Mouse (Mus musculus) heart, adult 2 months (tissue): Measurements from ENCODE around the gene Asic1. TPM values are rescaled to one million over a fixed set of nuclear protein-coding genes. Genes with fewer than 3 reads are reported as not detected.

Experiments used
- DNase-seq, 2 experiments: peaks; one replicate each; pipeline ENCODE4 v3.0.0; 2021
- H3K27ac ChIP-seq: fragments of 200-600 bp; 2 replicates; pipeline ENCODE4 v1.8.1; 2022
- H3K27me3 ChIP-seq: fragments of 200-500 bp; 2 replicates; pipeline ENCODE4 v1.6.1; 2012; ENCODE audit warnings: mild to moderate bottlenecking, low read length, inconsistent platforms, mixed read lengths; ENCODE audit not compliant: control insufficient read depth, insufficient read depth
- H3K36me3 ChIP-seq: fragments of 200-500 bp; 2 replicates; pipeline ENCODE4 v1.6.1; 2012; ENCODE audit warnings: low read length, inconsistent platforms; ENCODE audit not compliant: control insufficient read depth, insufficient read depth
- H3K4me1 ChIP-seq: fragments of 200-500 bp; 2 replicates; pipeline ENCODE4 v1.6.1; 2011; ENCODE audit warnings: low read length; ENCODE audit not compliant: control insufficient read depth, insufficient read depth
- H3K4me3 ChIP-seq: fragments of 200-600 bp; 2 replicates; pipeline ENCODE4 v1.8.1; 2022
- H3K79me2 ChIP-seq: fragments of 200-500 bp; replicated peaks from 2 replicates; pipeline ENCODE4 v1.6.1; 2012; ENCODE audit warnings: mild to moderate bottlenecking, inconsistent platforms, low read length, moderate library complexity, mixed read lengths; ENCODE audit not compliant: control insufficient read depth, insufficient read depth
- H3K9ac ChIP-seq: fragments of 200-500 bp; 2 replicates; pipeline ENCODE4 v1.6.1; 2012; ENCODE audit warnings: low read depth, mild to moderate bottlenecking, control low read depth, inconsistent platforms, low read length, mixed read lengths
- CTCF ChIP-seq: fragments of 200-600 bp; IDR thresholded peaks from 2 replicates; pipeline ENCODE4 v1.8.1; 2022; ENCODE audit warnings: antibody characterized with exemption, mild to moderate bottlenecking, moderate library complexity
- EP300 ChIP-seq: fragments of 200-500 bp; IDR thresholded peaks from 2 replicates; pipeline ENCODE4 v1.6.1; 2011; ENCODE audit warnings: low read depth, low read length, control low read depth; ENCODE audit not compliant: insufficient read depth
- POLR2A ChIP-seq: fragments of 200-500 bp; IDR thresholded peaks from 2 replicates; pipeline ENCODE4 v1.6.1; 2011; ENCODE audit warnings: mild to moderate bottlenecking, low read depth, low read length, control low read depth; ENCODE audit not compliant: insufficient read depth
- WGBS: fragments of 180-500 bp; shearing (Covaris S2); methylation state at CpG from one replicate; pipeline ENCODE4 v1.1.7; 2018; 5-methylcytosine and 5-hydroxymethylcytosine counted together
- intact Hi-C: fragments of 180-260 bp; cut with DNase I; formaldehyde crosslinking; loops from one replicate; pipeline ENCODE4 v1.15.1; 2025
- polyA plus RNA-seq: library from polyadenylated mRNA; depleted of rRNA; stranded (reverse); fragments of >200 nt; gene quantifications from 2 replicates; pipeline ENCODE4 v1.2.3, GENCODE M21; 2012
- total RNA-seq, 2 experiments: library from RNA; stranded (reverse); gene quantifications; 2 replicates each; pipeline ENCODE4 v1.2.3; 2021

The Asic1 gene
- total and polyA plus RNA-seq, 3 experiments, result 0.42 to 1.3 (median 0.50) TPM

DNA sequence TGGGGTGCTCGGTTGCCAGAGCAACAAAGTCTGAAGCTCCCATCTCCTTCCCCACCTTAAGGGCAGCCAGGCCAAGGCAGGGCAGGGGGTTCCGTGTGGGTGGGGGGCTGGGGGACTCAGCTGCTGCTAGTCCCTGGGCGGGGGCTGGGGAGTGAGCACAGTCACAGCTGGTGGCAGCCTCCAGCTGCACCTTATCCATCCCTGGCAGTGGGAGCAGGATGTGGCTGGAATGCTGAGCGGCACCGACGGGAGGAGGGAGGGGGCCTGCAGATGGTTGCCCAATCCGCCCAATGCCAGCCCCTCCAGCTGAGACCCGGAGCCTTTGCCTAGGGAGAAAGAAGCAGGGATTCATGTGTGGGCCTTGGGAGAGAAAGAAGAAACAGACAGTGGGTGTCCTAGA lies 6.9 kb downstream of the Asic1 start:
- Histone ChIP-seq H3K27ac (no peak overlapping the region), H3K36me3 (no peaks in the 10 kb centered on the region), H3K27me3 (peaks cover 1% of the 10 kb centered on the region; the same call in 1 of the 2 replicates), H3K9ac (no peak overlapping the region), H3K4me1 (no peaks in the 10 kb centered on the region), H3K4me3 (no peak overlapping the region), H3K79me2 (no peaks in the 10 kb centered on the region)
- WGBS, result 67% methylated on average over 8 of the region's 8 CpGs
- TF ChIP-seq EP300 (no peak), POLR2A (no peak), CTCF (no peak)
- intact Hi-C loops, result no loop called here
- DNase-seq, result no peak

DNA sequence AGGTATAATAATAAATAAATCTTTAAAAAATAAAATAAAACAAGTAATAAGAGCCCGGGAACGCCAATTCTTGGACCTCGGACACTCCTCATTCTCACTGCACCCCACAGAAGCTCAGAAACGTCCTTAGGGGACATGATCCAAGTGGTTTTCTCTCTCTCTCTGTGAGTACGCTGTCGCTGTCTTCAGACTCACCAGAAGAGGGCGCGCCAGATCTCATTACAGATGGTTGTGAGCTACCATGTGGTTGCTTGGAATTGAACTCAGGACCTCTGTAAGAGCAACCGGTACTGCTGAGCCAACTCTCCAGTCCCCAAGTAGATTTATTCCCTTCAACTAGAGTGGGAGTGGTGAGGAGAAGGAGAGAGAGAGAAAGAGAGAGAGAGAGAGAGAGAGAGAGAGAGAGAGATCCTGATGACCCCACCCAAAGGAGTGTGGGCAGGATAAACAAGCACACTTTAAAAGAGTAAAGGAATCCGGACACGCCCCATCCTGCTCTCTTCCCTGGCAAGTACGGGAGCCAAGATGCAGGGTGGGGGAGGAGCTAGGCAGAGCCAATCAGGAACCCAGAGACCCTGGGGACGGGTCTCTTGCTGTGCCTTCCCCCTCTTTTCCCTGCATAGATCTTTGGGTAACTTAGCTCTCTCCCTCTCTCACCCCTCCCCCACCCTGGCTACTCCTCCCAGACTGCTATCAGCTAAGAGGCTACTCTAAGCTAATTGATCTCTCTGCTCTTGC lies 8.1 kb downstream of the Asic1 start:
- Histone ChIP-seq H3K36me3 (no peaks in the 10 kb centered on the region), H3K4me1 (no peaks in the 10 kb centered on the region), H3K79me2 (no peaks in the 10 kb centered on the region), H3K4me3 (no peak overlapping the region), H3K27me3 (peaks cover 1% of the 10 kb centered on the region; the same call in 1 of the 2 replicates), H3K9ac (no peak overlapping the region), H3K27ac (no peak overlapping the region)
- intact Hi-C loops, result no loop called here
- TF ChIP-seq EP300 (no peak), CTCF (peak; percentile 59)
- WGBS, result 16% methylated on average over 13 of the region's 13 CpGs
- DNase-seq, result no peak

- intact Hi-C loops, result no loop called here
- TF ChIP-seq EP300 (no peak), POLR2A (no peak), CTCF (no peak)
- H3K9ac ChIP-seq, result no peak overlapping the region
- H3K27me3 ChIP-seq, result no peaks in the 10 kb centered on the region
- H3K4me1 ChIP-seq, result no peaks in the 10 kb centered on the region
- no peaks in the 10 kb centered on the region for H3K79me2 ChIP-seq
- H3K4me3 ChIP-seq, result no peak overlapping the region
- no peak overlapping the region for H3K27ac ChIP-seq
- 66% methylated on average over 7 of the region's 7 CpGs for WGBS
- no peaks in the 10 kb centered on the region for H3K36me3 ChIP-seq
- DNase-seq, result no peak
Measured at GRCm38 (mm10) chr15:99679008-99679407, 8.8 kb downstream of the Asic1 start.

- DNase-seq, result no peak
- H3K27ac ChIP-seq, result no peak overlapping the region
- H3K27me3 ChIP-seq, result no peaks in the 10 kb centered on the region
- H3K4me3 ChIP-seq, result no peak overlapping the region
- H3K36me3 ChIP-seq, result no peaks in the 10 kb centered on the region
- no peaks in the 10 kb centered on the region for H3K79me2 ChIP-seq
- no peak for TF ChIP-seq EP300
- no peak for TF ChIP-seq POLR2A
- peak; percentile 55 for TF ChIP-seq CTCF
- no peaks in the 10 kb centered on the region for H3K4me1 ChIP-seq
- 92% methylated on average over 7 of the region's 7 CpGs for WGBS
- intact Hi-C loops, result no loop called here
- no peak overlapping the region for H3K9ac ChIP-seq
Measured at GRCm38 (mm10) chr15:99682880-99683279, 12.7 kb downstream of the Asic1 start.

GRCm38 (mm10) chr15:99684156-99684555 lies 14.0 kb downstream of the Asic1 start:
- no peak for DNase-seq
- intact Hi-C loops, result no loop called here
- TF ChIP-seq CTCF, result no peak
- no peak for TF ChIP-seq EP300
- no peak for TF ChIP-seq POLR2A
- H3K27ac ChIP-seq, result no peak overlapping the region
- WGBS, result 90% methylated on average over 5 of the region's 5 CpGs
- no peaks in the 10 kb centered on the region for H3K79me2 ChIP-seq
- no peaks in the 10 kb centered on the region for H3K4me1 ChIP-seq
- H3K9ac ChIP-seq, result no peak overlapping the region
- no peaks in the 10 kb centered on the region for H3K36me3 ChIP-seq
- H3K27me3 ChIP-seq, result no peaks in the 10 kb centered on the region
- no peak overlapping the region for H3K4me3 ChIP-seq

DNA sequence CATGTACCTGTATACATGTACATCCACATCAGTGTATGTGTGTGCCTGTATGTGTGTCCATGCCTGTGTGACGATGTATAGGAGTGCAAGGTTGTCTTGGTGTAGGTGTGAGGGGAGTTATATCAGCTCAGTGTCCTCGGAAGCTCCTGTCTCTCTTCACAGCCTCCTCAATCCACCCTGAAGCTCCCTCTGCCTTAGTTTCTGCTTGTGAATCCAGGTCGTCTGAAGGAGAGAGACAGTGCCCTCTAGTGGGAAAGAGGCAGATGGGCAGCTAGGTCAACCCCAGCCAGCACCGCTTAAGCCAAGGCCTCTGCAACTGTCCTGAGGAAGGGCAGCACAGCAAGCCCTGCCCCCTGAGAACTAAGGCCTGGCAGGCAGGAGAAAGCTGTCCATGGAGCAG lies 18.5 kb downstream of the Asic1 start:
- no peaks in the 10 kb centered on the region for H3K36me3 ChIP-seq
- 2% methylated on average over 4 of the region's 4 CpGs for WGBS
- TF ChIP-seq EP300, result 0 out of 2 replicates have a peak, but pooled peaks have one; percentile 64
- TF ChIP-seq POLR2A, result no peak
- peak; percentile 96 for TF ChIP-seq CTCF
- H3K79me2 ChIP-seq, result no peaks in the 10 kb centered on the region
- intact Hi-C loops, result loop anchor here (1.0 to 5.0 kb wide), 2 partner anchors 92 to 191 kb away; no protein-coding TSS in a partner anchor
- H3K4me1 ChIP-seq, result no peaks in the 10 kb centered on the region
- no peak overlapping the region for H3K27ac ChIP-seq
- no peaks in the 10 kb centered on the region for H3K27me3 ChIP-seq
- H3K4me3 ChIP-seq, result no peak overlapping the region
- DNase-seq, result peak; percentile 50 to 52
- no peak overlapping the region for H3K9ac ChIP-seq
